Mouse (Mus musculus): ENCODE results near the gene Slx4ip. TPM values are rescaled to one million over a fixed set of nuclear protein-coding genes. Genes with fewer than 3 reads are reported as not detected.

The Slx4ip gene
- polyA plus RNA-seq, 1 experiment from 2014 or later = 13.8 TPM

DNA sequence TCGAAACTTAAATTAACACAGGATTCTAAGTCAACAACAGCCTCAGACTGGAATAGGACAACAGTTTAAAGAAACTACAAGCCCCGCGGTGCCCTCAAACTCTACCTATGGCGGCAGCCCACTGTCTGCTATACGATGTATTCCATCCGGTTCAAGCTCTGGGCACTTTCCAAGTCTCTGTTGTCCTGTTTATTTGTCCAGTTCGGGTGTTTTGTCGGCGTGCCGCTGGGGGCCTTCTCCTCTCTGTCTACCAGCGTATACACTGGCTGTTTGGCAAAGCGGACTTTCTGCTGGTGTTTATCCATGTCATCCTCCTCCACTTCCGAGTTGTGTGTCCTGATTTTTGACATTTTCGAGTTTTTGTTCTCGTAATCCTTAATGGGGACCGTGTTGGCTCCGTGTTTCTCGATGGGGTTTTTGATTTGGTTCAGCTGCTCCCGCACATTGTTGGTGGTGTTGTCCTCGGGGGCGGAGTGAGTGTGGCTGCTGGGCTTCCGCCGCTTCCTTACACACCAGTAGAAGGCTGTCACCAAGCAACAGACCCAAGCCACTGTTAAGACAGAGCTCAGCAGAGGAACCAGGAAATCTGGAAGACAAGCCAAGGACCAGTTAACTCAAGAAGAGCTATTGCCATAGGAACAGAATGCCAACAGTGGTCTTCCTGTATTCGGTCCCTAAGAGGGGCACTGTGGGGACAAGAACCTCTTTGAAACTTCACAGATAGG is 192.0 kb downstream of the Slx4ip start:
- H3K27me3 ChIP-seq (ENCODE audit: control insufficient read depth, insufficient read depth, low read length) = no peaks in the 10 kb centered on the region
- ATAC-seq (ENCODE audit: low FRiP score, low TSS enrichment) (no peak), DNase-seq (no peak)
- H3K4me1 ChIP-seq (ENCODE audit: control insufficient read depth, insufficient read depth, low read length) = peaks cover 17% of the 10 kb centered on the region
- 85% methylated on average over 24 of the region's 24 CpGs for WGBS
- peaks cover 38% of the 10 kb centered on the region for H3K36me3 ChIP-seq (ENCODE audit: control insufficient read depth, insufficient read depth, low read length)
- no peak overlapping the region for H3K4me2 ChIP-seq (ENCODE audit: low read length)
- no peak overlapping the region for H3K4me3 ChIP-seq (replicated peaks; ENCODE audit: low read depth, low read length)
- no peaks in the 10 kb centered on the region for H3K9me3 ChIP-seq (ENCODE audit: control insufficient read depth, low read length)
- H3K9ac ChIP-seq (replicated peaks; ENCODE audit: low read length) = no peak overlapping the region
- H3K27ac ChIP-seq (replicated peaks; ENCODE audit: low read depth, low read length) = no peak overlapping the region

- Histone ChIP-seq H3K4me2 (ENCODE audit: low read length) (no peak overlapping the region), H3K4me1 (ENCODE audit: control insufficient read depth, insufficient read depth, low read length) (peaks cover 15% of the 10 kb centered on the region), H3K4me3 (replicated peaks; ENCODE audit: low read depth, low read length) (no peak overlapping the region), H3K9me3 (ENCODE audit: control insufficient read depth, low read length) (no peaks in the 10 kb centered on the region), H3K27me3 (ENCODE audit: control insufficient read depth, insufficient read depth, low read length) (no peaks in the 10 kb centered on the region), H3K27ac (replicated peaks; ENCODE audit: low read depth, low read length) (no peak overlapping the region), H3K9ac (replicated peaks; ENCODE audit: low read length) (no peak overlapping the region), H3K36me3 (ENCODE audit: control insufficient read depth, insufficient read depth, low read length) (peaks cover 52% of the 10 kb centered on the region)
- 84% methylated on average over 8 of the region's 8 CpGs for WGBS
- ATAC-seq (ENCODE audit: low FRiP score, low TSS enrichment) = no peak
- no peak for DNase-seq
These were observed 194.2 kb downstream of the Slx4ip start for GRCm38 (mm10) chr2:137085257-137085656.

DNA sequence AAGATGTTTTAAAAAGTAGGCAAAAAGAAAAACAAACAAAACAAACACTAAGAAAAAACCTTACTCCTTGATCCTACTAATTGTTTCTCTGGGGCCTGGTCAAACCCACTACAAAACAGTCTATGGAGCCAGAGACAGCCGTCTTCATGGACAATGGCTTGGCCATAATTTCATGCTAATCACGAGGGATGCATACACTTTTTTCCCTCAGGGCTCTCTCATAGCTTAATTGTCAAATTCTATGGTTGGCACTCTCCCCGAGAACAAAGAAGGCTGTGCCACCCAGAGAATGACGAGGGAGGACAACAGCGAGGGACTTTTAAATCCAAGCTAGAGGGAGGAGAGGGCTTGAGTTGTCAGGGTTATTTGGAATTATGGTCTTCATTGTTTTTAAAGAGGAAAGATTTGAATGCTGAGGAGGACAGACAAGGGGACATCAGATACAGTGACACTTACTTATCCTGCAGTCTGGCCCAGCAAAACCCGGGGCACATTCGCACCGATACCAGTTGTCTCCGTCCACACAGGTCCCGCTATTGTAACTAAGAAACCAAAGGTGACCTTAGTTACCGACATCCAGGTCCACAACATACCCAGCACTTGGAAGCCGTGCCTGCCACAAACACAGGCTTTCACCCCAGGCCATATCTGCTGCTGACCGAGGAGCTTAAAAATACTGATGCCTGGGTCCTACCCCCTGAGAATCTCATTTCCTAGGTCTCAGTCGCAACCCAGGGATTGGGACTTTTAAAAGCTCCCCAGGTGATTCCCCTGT is 195.8 kb downstream of the Slx4ip start:
- Histone ChIP-seq H3K4me1 (ENCODE audit: control insufficient read depth, insufficient read depth, low read length) (peaks cover 17% of the 10 kb centered on the region), H3K36me3 (ENCODE audit: control insufficient read depth, insufficient read depth, low read length) (peaks cover 64% of the 10 kb centered on the region), H3K27ac (replicated peaks; ENCODE audit: low read depth, low read length) (no peak overlapping the region), H3K9ac (replicated peaks; ENCODE audit: low read length) (no peak overlapping the region), H3K27me3 (ENCODE audit: control insufficient read depth, insufficient read depth, low read length) (no peaks in the 10 kb centered on the region), H3K9me3 (ENCODE audit: control insufficient read depth, low read length) (no peaks in the 10 kb centered on the region), H3K4me2 (ENCODE audit: low read length) (no peak overlapping the region), H3K4me3 (replicated peaks; ENCODE audit: low read depth, low read length) (no peak overlapping the region)
- ATAC-seq (ENCODE audit: low FRiP score, low TSS enrichment) = 0 out of 2 replicates have a peak, but pooled peaks have one; percentile 12
- peak; percentile 56 for DNase-seq
- 39% methylated on average over 14 of the region's 14 CpGs for WGBS

DNA sequence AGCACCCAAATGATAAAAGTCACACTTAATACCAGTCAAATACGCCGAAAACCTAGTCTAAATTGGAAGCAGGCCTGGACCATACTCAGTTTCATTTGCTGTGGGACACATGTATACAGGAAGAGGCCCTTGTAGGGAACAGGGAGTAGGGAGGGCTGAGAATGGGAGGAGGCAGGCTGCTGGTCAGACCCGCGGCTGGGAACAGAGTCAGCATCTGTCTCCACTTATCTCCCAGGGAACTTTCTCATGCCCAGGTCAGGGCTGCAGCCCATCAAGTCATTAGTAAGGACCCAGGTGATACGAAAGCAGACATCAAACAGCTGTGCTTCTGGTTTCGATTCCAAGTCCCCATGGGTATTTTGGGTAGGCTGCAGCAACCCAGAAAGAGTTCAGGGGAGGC is 196.7 kb downstream of the Slx4ip start:
- no peak for DNase-seq
- H3K4me3 ChIP-seq (replicated peaks; ENCODE audit: low read depth, low read length) = no peak overlapping the region
- no peak overlapping the region for H3K4me2 ChIP-seq (ENCODE audit: low read length)
- H3K4me1 ChIP-seq (ENCODE audit: control insufficient read depth, insufficient read depth, low read length) = peaks cover 24% of the 10 kb centered on the region
- H3K27me3 ChIP-seq (ENCODE audit: control insufficient read depth, insufficient read depth, low read length) = no peaks in the 10 kb centered on the region
- H3K9me3 ChIP-seq (ENCODE audit: control insufficient read depth, low read length) = no peaks in the 10 kb centered on the region
- H3K36me3 ChIP-seq (ENCODE audit: control insufficient read depth, insufficient read depth, low read length) = peaks cover 61% of the 10 kb centered on the region
- H3K9ac ChIP-seq (replicated peaks; ENCODE audit: low read length) = no peak overlapping the region
- no peak for ATAC-seq (ENCODE audit: low FRiP score, low TSS enrichment)
- 71% methylated on average over 6 of the region's 6 CpGs for WGBS
- no peak overlapping the region for H3K27ac ChIP-seq (replicated peaks; ENCODE audit: low read depth, low read length)

DNA sequence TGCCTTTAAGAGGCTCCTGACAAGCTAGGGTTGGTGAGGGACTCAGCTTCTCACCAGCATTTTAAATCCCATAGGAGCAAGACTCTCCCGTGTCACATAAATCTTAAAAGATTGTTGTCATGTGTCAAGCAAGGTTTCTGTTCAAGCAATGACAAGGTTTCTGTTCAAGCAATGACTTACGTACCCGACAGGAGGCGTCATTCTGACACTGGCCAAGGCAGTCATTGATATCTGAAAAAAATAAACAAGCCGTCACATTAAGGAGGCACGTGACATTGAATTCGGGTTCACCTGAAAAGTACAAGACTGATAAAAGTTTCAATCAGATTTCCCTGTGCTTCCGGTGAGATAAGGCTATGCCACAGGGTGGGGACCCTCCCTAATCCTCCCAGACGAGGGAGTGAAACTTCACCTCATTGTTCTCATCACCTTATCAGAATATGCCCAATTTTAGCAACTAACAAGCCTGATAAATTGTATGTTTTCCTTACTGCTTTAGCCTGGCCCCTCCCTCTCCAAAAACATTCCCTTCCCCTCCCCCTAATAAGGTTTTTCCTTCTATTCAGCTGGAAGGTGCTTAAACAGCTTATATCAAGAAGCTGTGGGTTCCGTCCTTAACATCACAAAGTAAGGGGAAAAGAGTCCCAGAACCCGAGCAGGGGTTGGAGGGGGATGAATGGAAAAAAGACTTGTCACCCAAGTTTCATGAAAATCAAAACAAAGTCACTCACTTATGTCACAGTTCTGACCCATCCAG is 200.9 kb downstream of the Slx4ip start:
- peaks cover 33% of the 10 kb centered on the region for H3K4me1 ChIP-seq (ENCODE audit: control insufficient read depth, insufficient read depth, low read length)
- H3K4me3 ChIP-seq (replicated peaks; ENCODE audit: low read depth, low read length) = no peak overlapping the region
- no peaks in the 10 kb centered on the region for H3K9me3 ChIP-seq (ENCODE audit: control insufficient read depth, low read length)
- no peak overlapping the region for H3K27ac ChIP-seq (replicated peaks; ENCODE audit: low read depth, low read length)
- peaks cover 39% of the 10 kb centered on the region for H3K36me3 ChIP-seq (ENCODE audit: control insufficient read depth, insufficient read depth, low read length)
- no peaks in the 10 kb centered on the region for H3K27me3 ChIP-seq (ENCODE audit: control insufficient read depth, insufficient read depth, low read length)
- DNase-seq (no peak), ATAC-seq (ENCODE audit: low FRiP score, low TSS enrichment) (0 out of 2 replicates have a peak, but pooled peaks have one; percentile 1)
- H3K9ac ChIP-seq (replicated peaks; ENCODE audit: low read length) = no peak overlapping the region
- WGBS = 41% methylated on average over 11 of the region's 11 CpGs
- no peak overlapping the region for H3K4me2 ChIP-seq (ENCODE audit: low read length)

- Histone ChIP-seq H3K9ac (replicated peaks; ENCODE audit: low read length) (no peak overlapping the region), H3K4me2 (ENCODE audit: low read length) (no peak overlapping the region), H3K36me3 (ENCODE audit: control insufficient read depth, insufficient read depth, low read length) (peaks cover 36% of the 10 kb centered on the region), H3K27me3 (ENCODE audit: control insufficient read depth, insufficient read depth, low read length) (no peaks in the 10 kb centered on the region), H3K27ac (replicated peaks; ENCODE audit: low read depth, low read length) (0 out of 2 replicates have a peak overlapping the region, but pooled peaks have one; percentile 8), H3K9me3 (ENCODE audit: control insufficient read depth, low read length) (no peaks in the 10 kb centered on the region), H3K4me1 (ENCODE audit: control insufficient read depth, insufficient read depth, low read length) (peaks cover 34% of the 10 kb centered on the region), H3K4me3 (replicated peaks; ENCODE audit: low read depth, low read length) (no peak overlapping the region)
- WGBS = 15% methylated on average over 10 of the region's 10 CpGs
- DNase-seq (peak; percentile 53), ATAC-seq (ENCODE audit: low FRiP score, low TSS enrichment) (peak; percentile 46; the same call in 1 of the 2 replicates)
These were observed 201.7 kb downstream of the Slx4ip start for GRCm38 (mm10) chr2:137092523-137093297.

DNA sequence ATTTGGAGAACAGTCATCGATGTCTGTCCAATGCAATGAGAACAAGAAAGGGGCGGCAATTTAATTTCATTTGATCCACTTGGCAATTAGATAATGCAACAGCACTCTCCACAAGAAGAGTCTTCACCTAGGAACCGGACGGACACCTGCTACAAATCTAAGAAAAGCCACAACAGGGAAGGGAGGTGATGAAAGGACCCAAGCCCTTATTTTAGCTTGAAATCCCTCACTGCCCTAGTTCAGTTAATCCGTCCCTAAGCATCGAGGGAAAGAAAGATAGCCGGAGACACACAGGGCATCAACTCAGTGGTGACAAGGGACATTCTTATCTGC is 202.2 kb downstream of the Slx4ip start:
- H3K4me2 ChIP-seq (ENCODE audit: low read length) = no peak overlapping the region
- DNase-seq (no peak), ATAC-seq (ENCODE audit: low FRiP score, low TSS enrichment) (no peak)
- no peaks in the 10 kb centered on the region for H3K27me3 ChIP-seq (ENCODE audit: control insufficient read depth, insufficient read depth, low read length)
- WGBS = 15% methylated on average over 7 of the region's 7 CpGs
- peaks cover 36% of the 10 kb centered on the region for H3K4me1 ChIP-seq (ENCODE audit: control insufficient read depth, insufficient read depth, low read length)
- H3K4me3 ChIP-seq (replicated peaks; ENCODE audit: low read depth, low read length) = no peak overlapping the region
- no peaks in the 10 kb centered on the region for H3K9me3 ChIP-seq (ENCODE audit: control insufficient read depth, low read length)
- no peak overlapping the region for H3K9ac ChIP-seq (replicated peaks; ENCODE audit: low read length)
- H3K27ac ChIP-seq (replicated peaks; ENCODE audit: low read depth, low read length) = no peak overlapping the region
- peaks cover 31% of the 10 kb centered on the region for H3K36me3 ChIP-seq (ENCODE audit: control insufficient read depth, insufficient read depth, low read length)

GRCm38 (mm10) chr2:137094301-137094700 is 203.3 kb downstream of the Slx4ip start:
- DNase-seq (no peak), ATAC-seq (ENCODE audit: low FRiP score, low TSS enrichment) (no peak)
- Histone ChIP-seq H3K27ac (replicated peaks; ENCODE audit: low read depth, low read length) (no peak overlapping the region), H3K4me2 (ENCODE audit: low read length) (no peak overlapping the region), H3K4me1 (ENCODE audit: control insufficient read depth, insufficient read depth, low read length) (peaks cover 45% of the 10 kb centered on the region), H3K9ac (replicated peaks; ENCODE audit: low read length) (no peak overlapping the region), H3K9me3 (ENCODE audit: control insufficient read depth, low read length) (no peaks in the 10 kb centered on the region), H3K4me3 (replicated peaks; ENCODE audit: low read depth, low read length) (no peak overlapping the region), H3K36me3 (ENCODE audit: control insufficient read depth, insufficient read depth, low read length) (peaks cover 23% of the 10 kb centered on the region), H3K27me3 (ENCODE audit: control insufficient read depth, insufficient read depth, low read length) (no peaks in the 10 kb centered on the region)
- WGBS = 23% methylated on average over 8 of the region's 8 CpGs
